Mouse (Mus musculus) C2C12 (cell line): ENCODE data around the gene Plxna2.

ENCODE experiments used
- CTCF ChIP-seq: IDR thresholded peaks from one replicate; pipeline ENCODE4 v1.5.1; 2011; ENCODE audit not compliant: control insufficient read depth, insufficient read depth, insufficient read length
- MAX ChIP-seq: IDR thresholded peaks from one replicate; pipeline ENCODE4 v1.6.1; 2011; ENCODE audit warnings: mild to moderate bottlenecking, control low read depth
- MYOD1 ChIP-seq: IDR thresholded peaks from one replicate; pipeline ENCODE4 v1.6.1; 2011; ENCODE audit warnings: low read depth; ENCODE audit not compliant: control insufficient read depth, insufficient read length
- MYOG ChIP-seq: IDR thresholded peaks from one replicate; pipeline ENCODE4 v1.6.1; 2011; ENCODE audit not compliant: control insufficient read depth, insufficient read length; ENCODE audit errors: extremely low read depth
- USF1 ChIP-seq: IDR thresholded peaks from one replicate; pipeline ENCODE4 v1.6.1; 2011; ENCODE audit warnings: low read depth, mild to moderate bottlenecking, control low read depth, moderate library complexity

DNA sequence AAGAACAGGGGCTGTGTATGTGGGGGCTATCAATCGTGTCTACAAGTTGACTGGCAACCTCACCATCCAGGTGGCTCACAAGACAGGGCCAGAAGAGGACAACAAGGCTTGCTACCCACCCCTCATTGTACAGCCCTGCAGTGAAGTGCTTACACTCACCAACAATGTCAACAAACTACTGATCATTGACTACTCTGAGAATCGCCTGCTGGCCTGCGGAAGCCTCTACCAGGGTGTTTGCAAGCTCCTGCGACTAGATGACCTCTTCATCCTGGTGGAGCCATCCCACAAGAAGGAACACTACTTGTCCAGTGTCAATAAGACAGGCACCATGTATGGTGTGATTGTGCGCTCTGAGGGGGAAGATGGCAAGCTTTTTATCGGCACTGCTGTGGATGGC is 25.9 kb downstream of the Plxna2 start:
- TF ChIP-seq CTCF, result no peak
- no peak for TF ChIP-seq MYOG
- TF ChIP-seq USF1, result no peak
- no peak for TF ChIP-seq MAX
- TF ChIP-seq MYOD1, result no peak
